Mouse (Mus musculus): ENCODE results near the gene Carmil1. TPM values are rescaled to one million over a fixed set of nuclear protein-coding genes. Genes with fewer than 3 reads are reported as not detected.
A peak's percentile ranks its signal among the peaks of the same experiment; 100 is the strongest.

Gene Carmil1
- polyA plus RNA-seq, 1 experiment: 9.8 TPM

- peaks cover 12% of the 10 kb centered on the region for H3K36me3 ChIP-seq (ENCODE audit: control insufficient read depth, insufficient read depth, low read length)
- no peaks in the 10 kb centered on the region for H3K27me3 ChIP-seq (ENCODE audit: control insufficient read depth, insufficient read depth, low read length)
- peak overlapping the region; percentile 86 for H3K4me3 ChIP-seq (ENCODE audit: low read depth, low read length)
- 27% methylated on average over 11 of the region's 11 CpGs for WGBS
- peaks cover 7% of the 10 kb centered on the region for H3K4me1 ChIP-seq (ENCODE audit: control insufficient read depth, insufficient read depth, insufficient read length, low read length)
- no peak for TF ChIP-seq POLR2A (IDR thresholded peaks at IDR 0.05; ENCODE audit: low read depth, low read length)
- no peak for TF ChIP-seq CTCF (IDR thresholded peaks at IDR 0.05; ENCODE audit: extremely low read depth, insufficient read length, insufficient replicate concordance, low read depth, low read length)
- H3K27ac ChIP-seq (ENCODE audit: insufficient read depth, low read depth, low read length): peak overlapping the region; percentile 79
These were observed 1.2 kb downstream of the Carmil1 start for GRCm38 (mm10) chr13:24279407-24279761.

GRCm38 (mm10) chr13:24272740-24273377, 7.7 kb downstream of the Carmil1 start:
- no peak overlapping the region for H3K4me3 ChIP-seq (ENCODE audit: low read depth, low read length)
- no peak for TF ChIP-seq CTCF (IDR thresholded peaks at IDR 0.05; ENCODE audit: extremely low read depth, insufficient read length, insufficient replicate concordance, low read depth, low read length)
- TF ChIP-seq POLR2A (IDR thresholded peaks at IDR 0.05; ENCODE audit: low read depth, low read length): no peak
- no peaks in the 10 kb centered on the region for H3K27me3 ChIP-seq (ENCODE audit: control insufficient read depth, insufficient read depth, low read length)
- H3K36me3 ChIP-seq (ENCODE audit: control insufficient read depth, insufficient read depth, low read length): peaks cover 15% of the 10 kb centered on the region
- H3K27ac ChIP-seq (ENCODE audit: insufficient read depth, low read depth, low read length): no peak overlapping the region
- peaks cover 14% of the 10 kb centered on the region; the same call in 1 of the 2 replicates for H3K4me1 ChIP-seq (ENCODE audit: control insufficient read depth, insufficient read depth, insufficient read length, low read length)
- WGBS: 40% methylated on average over 4 of the region's 4 CpGs

- H3K36me3 ChIP-seq (ENCODE audit: control insufficient read depth, insufficient read depth, low read length): peaks cover 2% of the 10 kb centered on the region
- peaks cover 13% of the 10 kb centered on the region; the same call in 1 of the 2 replicates for H3K4me1 ChIP-seq (ENCODE audit: control insufficient read depth, insufficient read depth, insufficient read length, low read length)
- no peak overlapping the region for H3K27ac ChIP-seq (ENCODE audit: insufficient read depth, low read depth, low read length)
- H3K4me3 ChIP-seq (ENCODE audit: low read depth, low read length): no peak overlapping the region
- WGBS: 64% methylated on average over 3 of the region's 3 CpGs
- TF ChIP-seq POLR2A (IDR thresholded peaks at IDR 0.05; ENCODE audit: low read depth, low read length) (no peak), CTCF (IDR thresholded peaks at IDR 0.05; ENCODE audit: extremely low read depth, insufficient read length, insufficient replicate concordance, low read depth, low read length) (no peak)
- no peaks in the 10 kb centered on the region for H3K27me3 ChIP-seq (ENCODE audit: control insufficient read depth, insufficient read depth, low read length)
These were observed 11.5 kb downstream of the Carmil1 start for GRCm38 (mm10) chr13:24269100-24269465.

- H3K4me1 ChIP-seq (ENCODE audit: control insufficient read depth, insufficient read depth, insufficient read length, low read length): peaks cover 13% of the 10 kb centered on the region; the same call in 1 of the 2 replicates
- H3K27me3 ChIP-seq (ENCODE audit: control insufficient read depth, insufficient read depth, low read length): no peaks in the 10 kb centered on the region
- peaks cover 2% of the 10 kb centered on the region for H3K36me3 ChIP-seq (ENCODE audit: control insufficient read depth, insufficient read depth, low read length)
- TF ChIP-seq CTCF (IDR thresholded peaks at IDR 0.05; ENCODE audit: extremely low read depth, insufficient read length, insufficient replicate concordance, low read depth, low read length) (no peak), POLR2A (IDR thresholded peaks at IDR 0.05; ENCODE audit: low read depth, low read length) (no peak)
- WGBS: 80% methylated on average over 14 of the region's 14 CpGs
- H3K27ac ChIP-seq (ENCODE audit: insufficient read depth, low read depth, low read length): no peak overlapping the region
- H3K4me3 ChIP-seq (ENCODE audit: low read depth, low read length): no peak overlapping the region
These were observed 12.1 kb downstream of the Carmil1 start for GRCm38 (mm10) chr13:24268355-24269099.

GRCm38 (mm10) chr13:24264760-24265159, 15.8 kb downstream of the Carmil1 start:
- 91% methylated on average over 5 of the region's 5 CpGs for WGBS
- peaks cover 24% of the 10 kb centered on the region; the same call in 1 of the 2 replicates for H3K4me1 ChIP-seq (ENCODE audit: control insufficient read depth, insufficient read depth, insufficient read length, low read length)
- H3K36me3 ChIP-seq (ENCODE audit: control insufficient read depth, insufficient read depth, low read length): peaks cover 2% of the 10 kb centered on the region
- no peak for TF ChIP-seq POLR2A (IDR thresholded peaks at IDR 0.05; ENCODE audit: low read depth, low read length)
- TF ChIP-seq CTCF (IDR thresholded peaks at IDR 0.05; ENCODE audit: extremely low read depth, insufficient read length, insufficient replicate concordance, low read depth, low read length): no peak
- H3K27me3 ChIP-seq (ENCODE audit: control insufficient read depth, insufficient read depth, low read length): no peaks in the 10 kb centered on the region
- no peak overlapping the region for H3K27ac ChIP-seq (ENCODE audit: insufficient read depth, low read depth, low read length)
- H3K4me3 ChIP-seq (ENCODE audit: low read depth, low read length): no peak overlapping the region

GRCm38 (mm10) chr13:24263560-24263959, 17.0 kb downstream of the Carmil1 start:
- peaks cover 26% of the 10 kb centered on the region; the same call in 1 of the 2 replicates for H3K4me1 ChIP-seq (ENCODE audit: control insufficient read depth, insufficient read depth, insufficient read length, low read length)
- 86% methylated on average over 4 of the region's 4 CpGs for WGBS
- H3K27me3 ChIP-seq (ENCODE audit: control insufficient read depth, insufficient read depth, low read length): no peaks in the 10 kb centered on the region
- H3K36me3 ChIP-seq (ENCODE audit: control insufficient read depth, insufficient read depth, low read length): peaks cover 2% of the 10 kb centered on the region
- no peak overlapping the region for H3K27ac ChIP-seq (ENCODE audit: insufficient read depth, low read depth, low read length)
- no peak overlapping the region for H3K4me3 ChIP-seq (ENCODE audit: low read depth, low read length)
- no peak for TF ChIP-seq CTCF (IDR thresholded peaks at IDR 0.05; ENCODE audit: extremely low read depth, insufficient read length, insufficient replicate concordance, low read depth, low read length)
- TF ChIP-seq POLR2A (IDR thresholded peaks at IDR 0.05; ENCODE audit: low read depth, low read length): no peak
